In the genomic region with DNA sequence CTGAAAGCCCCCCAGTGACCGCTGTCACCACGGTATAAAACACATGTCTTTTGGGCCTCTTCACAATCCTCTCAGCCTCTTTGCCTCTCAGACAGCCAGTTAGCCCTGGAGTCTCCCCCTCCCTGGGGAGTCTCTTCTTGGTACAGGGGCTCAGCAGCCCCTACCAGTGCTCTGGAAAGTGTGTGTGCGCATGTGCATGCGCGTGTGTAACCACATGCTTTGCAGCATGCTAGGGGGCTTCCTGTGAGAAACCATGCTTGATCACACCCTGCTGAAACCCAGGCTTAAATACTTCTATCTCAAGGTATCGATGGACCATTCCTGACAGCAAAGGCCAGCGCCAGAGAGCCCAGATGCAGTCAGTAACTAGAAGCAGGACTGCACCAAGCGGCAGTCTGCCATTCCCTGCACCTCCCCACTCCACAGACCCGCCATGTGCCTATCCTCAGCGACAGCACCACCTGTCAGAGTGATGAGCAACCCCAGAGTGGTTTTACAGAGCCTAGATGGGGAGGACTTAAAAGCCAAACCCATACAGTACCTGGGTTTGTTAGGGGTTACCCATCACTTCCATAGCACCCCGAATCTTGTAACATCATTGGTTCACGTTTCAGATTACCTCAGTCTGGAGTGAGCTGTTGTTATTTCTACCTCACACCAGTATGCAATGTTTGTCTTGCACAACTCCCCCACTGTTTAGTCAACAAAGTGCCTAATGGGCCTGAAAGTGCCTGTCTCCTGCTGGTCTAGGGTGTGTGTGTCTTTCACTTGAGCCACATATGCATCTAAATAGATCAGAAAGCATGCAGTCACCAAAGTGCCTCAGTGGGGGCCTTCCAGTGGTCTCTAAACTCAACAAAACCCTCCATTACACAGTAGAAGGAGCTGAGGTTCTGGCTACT, we compare ENCODE assay signal across 9 mouse cellular contexts.
DNase-seq lines count a peak whose midpoint lies in the region; ATAC-seq and TF ChIP-seq lines count a peak whose summit lies in the region.
"Had no signal": no experiment of that assay in that cellular context is flagged by ENCODE, and none has a peak within 500 bp of the region (broad histone marks: within the 10 kb centered on the region; RNA-seq: fewer than 3 reads in every experiment).

No protein-coding gene starts in this region.

- peak; percentile 56 for ATAC-seq in kidney, embryonic 14.5 days (ENCODE audit: low FRiP score, low TSS enrichment)
- ATAC-seq in forebrain, embryonic 16.5 days: peak; percentile 23; the same call in 1 of the 2 replicates

- H3K27me3 ChIP-seq in kidney, embryonic 14.5 days (ENCODE audit: control insufficient read depth, insufficient read depth, low read length): no peaks in the 10 kb centered on the region
- no peaks in the 10 kb centered on the region for H3K27me3 ChIP-seq in forebrain, embryonic 16.5 days (replicated peaks; ENCODE audit: control insufficient read depth, insufficient read depth, low read length)
- H3K27me3 ChIP-seq in myocyte (ENCODE audit: control insufficient read depth, insufficient read depth, insufficient read length): no peaks in the 10 kb centered on the region

- no peak for DNase-seq in kidney, postnatal 10 days
- DNase-seq in ES-E14 (ENCODE audit: low read depth, low spot score): peak; percentile 28
- DNase-seq in cerebellum, postnatal 36 days: no peak
- no peak for DNase-seq in layer of hippocampus, postnatal 10 days (ENCODE audit: low spot score in 2 of 2)
- DNase-seq: cerebellum, postnatal 10 days; gastrocnemius, postnatal 36 days had no signal

- WGBS in kidney, embryonic 14.5 days: 44% methylated on average over 12 of the region's 12 CpGs
- 54% methylated on average over 12 of the region's 12 CpGs for WGBS in forebrain, embryonic 16.5 days

- H3ac ChIP-seq in myocyte (ENCODE audit: control insufficient read depth, insufficient read length): no peak overlapping the region

- TF ChIP-seq POLR2A in myocyte (IDR thresholded peaks at IDR 0.05; ENCODE audit: insufficient read length, low read depth): no peak

- in situ Hi-C loops in ES-E14 (cut with MboI; ENCODE audit: low sequenced_read_pairs in 2 of 2, unreplicated experiment in 2 of 2): no loop called here

- no peaks in the 10 kb centered on the region for H3K36me3 ChIP-seq in kidney, embryonic 14.5 days (ENCODE audit: control insufficient read depth, insufficient read depth, low read length)
- H3K36me3 ChIP-seq in ES-E14 (ENCODE audit: control insufficient read depth, insufficient read depth, low read length, poor library complexity, severe bottlenecking) (no peaks in the 10 kb centered on the region), myocyte (ENCODE audit: control insufficient read depth, insufficient read depth) (no peaks in the 10 kb centered on the region)
- H3K36me3 ChIP-seq in forebrain, embryonic 16.5 days (ENCODE audit: control insufficient read depth, insufficient read depth): no peaks in the 10 kb centered on the region

- no peak overlapping the region for H3K9ac ChIP-seq in kidney, embryonic 14.5 days (ENCODE audit: low read depth, low read length)
- H3K9ac ChIP-seq in ES-E14 (ENCODE audit: insufficient read depth, low read depth, low read length, poor library complexity, severe bottlenecking): no peak overlapping the region
- H3K9ac ChIP-seq in forebrain, embryonic 16.5 days (replicated peaks; ENCODE audit: low read depth, low read length): no peak overlapping the region

- no peaks in the 10 kb centered on the region for H3K9me3 ChIP-seq in kidney, embryonic 14.5 days (ENCODE audit: control insufficient read depth, low read length)
- no peaks in the 10 kb centered on the region for H3K9me3 ChIP-seq in ES-E14 (ENCODE audit: control insufficient read depth, insufficient read depth, low read depth, low read length)
- no peaks in the 10 kb centered on the region for H3K9me3 ChIP-seq in forebrain, embryonic 16.5 days (ENCODE audit: control insufficient read depth, low read length)

- peaks cover 48% of the 10 kb centered on the region for H3K79me2 ChIP-seq in myocyte (ENCODE audit: control insufficient read depth, insufficient read depth)

- H3K27ac ChIP-seq in kidney, embryonic 14.5 days (ENCODE audit: low read depth, low read length): peak overlapping the region; percentile 59; the same call in 1 of the 2 replicates
- H3K27ac ChIP-seq in ES-E14 (ENCODE audit: insufficient read depth, low read depth, low read length, poor library complexity, severe bottlenecking): no peak overlapping the region
- H3K27ac ChIP-seq in forebrain, embryonic 16.5 days (ENCODE audit: low read length): no peak overlapping the region

- no peak overlapping the region for H3K4me2 ChIP-seq in kidney, embryonic 14.5 days (replicated peaks; ENCODE audit: low read depth, low read length)
- H3K4me2 ChIP-seq in forebrain, embryonic 16.5 days (ENCODE audit: low read length): no peak overlapping the region
- H3K4me2 ChIP-seq in myocyte (ENCODE audit: low read depth): peak overlapping the region; percentile 68

- H3K4me1 ChIP-seq in kidney, embryonic 14.5 days (ENCODE audit: control insufficient read depth, insufficient read depth, low read length): peaks cover 49% of the 10 kb centered on the region
- peaks cover 0 to 17% of the 10 kb centered on the region in 2 experiments; a peak in 2 of 4 replicates for H3K4me1 ChIP-seq in ES-E14 (ENCODE audit: control insufficient read depth in 2 of 2, insufficient read depth in 2 of 2, low read length in 2 of 2, poor library complexity in 1 of 2)
- peaks cover 28% of the 10 kb centered on the region for H3K4me1 ChIP-seq in forebrain, embryonic 16.5 days (replicated peaks; ENCODE audit: control insufficient read depth, insufficient read depth, low read length)

- H3K4me3 ChIP-seq in kidney, embryonic 14.5 days (ENCODE audit: low read length): no peak overlapping the region
- H3K4me3 ChIP-seq in ES-E14 (ENCODE audit: insufficient read depth in 1 of 2, low read depth in 1 of 2, low read length in 2 of 2, poor library complexity in 1 of 2, severe bottlenecking in 1 of 2): no peak overlapping the region
- H3K4me3 ChIP-seq in forebrain, embryonic 16.5 days (replicated peaks; ENCODE audit: low read length): no peak overlapping the region
- no peak overlapping the region for H3K4me3 ChIP-seq in myocyte

TF ChIP-seq in ES-E14, 5 proteins besides CTCF, POLR2A, EP300 and RAD21:
- TF ChIP-seq ZC3H11A (IDR thresholded peaks at IDR 0.05; ENCODE audit: borderline replicate concordance, low read depth, low read length) (no peak), HCFC1 (IDR thresholded peaks at IDR 0.05; ENCODE audit: borderline replicate concordance, insufficient read depth, low read length) (no peak), MAFK (IDR thresholded peaks at IDR 0.05; ENCODE audit: insufficient read depth, low read depth, low read length) (no peak), CHD2 (IDR thresholded peaks at IDR 0.05; ENCODE audit: low read depth, low read length) (no peak), ZNF384 (IDR thresholded peaks at IDR 0.05; ENCODE audit: low read depth, low read length) (no peak)

TF ChIP-seq in myocyte, 11 proteins besides CTCF, POLR2A, EP300 and RAD21:
- no peak for TF ChIP-seq USF1 (IDR thresholded peaks at IDR 0.05; ENCODE audit: low read depth)
- TF ChIP-seq POLR2AphosphoS2 (IDR thresholded peaks at IDR 0.05; ENCODE audit: insufficient read length, low read depth): no peak
- TF ChIP-seq MYOG (IDR thresholded peaks at IDR 0.05; ENCODE audit: control insufficient read depth in 1 of 3, insufficient read depth in 1 of 3, insufficient read length in 2 of 3, low read depth in 2 of 3): no peak
- no peak for TF ChIP-seq MAX (IDR thresholded peaks at IDR 0.05; ENCODE audit: low read depth)
- no peak for TF ChIP-seq CEBPB (IDR thresholded peaks at IDR 0.05; ENCODE audit: insufficient read depth, poor library complexity, severe bottlenecking)
- TF ChIP-seq TCF12 (IDR thresholded peaks at IDR 0.05; ENCODE audit: insufficient read depth, poor library complexity, severe bottlenecking): no peak
- no peak for TF ChIP-seq E2F4 (IDR thresholded peaks at IDR 0.05; ENCODE audit: insufficient read depth)
- TF ChIP-seq TCF3 (IDR thresholded peaks at IDR 0.05; ENCODE audit: insufficient read length, low read depth): no peak
- no peak for TF ChIP-seq SRF (IDR thresholded peaks at IDR 0.05; ENCODE audit: control insufficient read depth, insufficient read length, low read depth)
- no peak for TF ChIP-seq MYOD1 (IDR thresholded peaks at IDR 0.05; ENCODE audit: control insufficient read depth in 1 of 3, insufficient read length in 2 of 3, low read depth in 2 of 3)
- TF ChIP-seq REST (IDR thresholded peaks at IDR 0.05; ENCODE audit: insufficient read depth, insufficient read length): no peak
